Mouse (Mus musculus) induced T-regulatory cell, adult 2 months (primary cell): ENCODE measurements around the gene P4ha2.

Experiments used
- DNase-seq: peaks from one replicate; pipeline ENCODE4 v3.0.0-alpha.2; 2012; ENCODE audit warnings: low read depth

P4ha2 gene

DNA sequence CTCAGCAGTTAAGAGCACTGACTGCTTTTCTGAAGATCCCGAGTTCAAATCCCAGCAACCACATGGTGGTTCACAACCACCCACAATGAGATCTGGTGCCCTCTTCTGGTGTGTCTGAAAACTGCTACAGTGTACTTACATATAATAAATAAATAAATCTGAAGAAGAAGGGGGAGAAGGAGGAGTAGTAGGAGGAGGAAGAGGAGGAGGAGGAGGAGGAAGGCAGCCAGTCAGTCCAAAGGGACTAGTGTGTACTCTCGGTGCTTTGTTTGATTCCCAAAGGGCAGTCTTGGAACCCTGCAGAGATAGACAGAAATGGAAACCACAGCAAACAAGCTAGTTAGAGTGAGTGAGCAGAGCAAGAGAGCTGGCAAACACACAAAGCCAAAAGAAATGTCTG, 40.3 kb downstream of the P4ha2 start:
- DNase-seq = peak; percentile 64

DNA sequence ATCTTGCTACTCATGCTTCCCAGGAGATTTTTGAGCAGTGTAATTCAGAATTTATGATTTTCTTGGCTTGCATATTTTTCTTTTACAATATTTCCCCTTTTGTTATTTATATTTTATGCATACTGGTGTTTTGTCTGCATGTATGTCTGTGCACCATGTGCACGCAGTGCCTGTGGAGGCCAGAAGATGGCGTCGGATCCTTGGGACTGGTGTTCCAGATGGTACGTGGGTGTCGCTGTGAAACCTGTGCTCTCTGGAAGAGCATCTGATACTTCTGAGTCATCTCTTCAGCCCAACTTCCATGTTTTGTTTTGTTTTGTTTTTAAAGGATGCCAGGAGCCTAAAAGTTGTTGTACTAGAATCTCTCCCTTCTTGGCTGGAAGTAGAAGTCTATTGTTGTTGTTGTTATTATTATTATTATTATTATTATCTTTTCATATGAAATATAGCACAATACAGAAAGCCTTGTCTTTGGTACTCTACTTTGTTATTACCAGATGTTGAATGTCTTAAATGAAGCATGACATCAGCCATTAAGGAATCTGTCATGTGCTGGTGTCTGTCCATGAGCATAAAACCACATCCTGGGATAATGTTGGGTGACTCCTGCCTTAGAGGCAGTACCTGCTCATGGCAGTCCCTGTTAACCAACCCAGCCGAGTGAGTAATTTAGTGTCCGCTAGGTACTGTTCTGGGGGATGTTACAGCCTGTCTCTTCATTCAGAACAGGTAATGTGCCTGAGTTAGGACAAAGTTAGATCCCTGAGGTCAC, 41.5 kb downstream of the P4ha2 start:
- no peak for DNase-seq

DNA sequence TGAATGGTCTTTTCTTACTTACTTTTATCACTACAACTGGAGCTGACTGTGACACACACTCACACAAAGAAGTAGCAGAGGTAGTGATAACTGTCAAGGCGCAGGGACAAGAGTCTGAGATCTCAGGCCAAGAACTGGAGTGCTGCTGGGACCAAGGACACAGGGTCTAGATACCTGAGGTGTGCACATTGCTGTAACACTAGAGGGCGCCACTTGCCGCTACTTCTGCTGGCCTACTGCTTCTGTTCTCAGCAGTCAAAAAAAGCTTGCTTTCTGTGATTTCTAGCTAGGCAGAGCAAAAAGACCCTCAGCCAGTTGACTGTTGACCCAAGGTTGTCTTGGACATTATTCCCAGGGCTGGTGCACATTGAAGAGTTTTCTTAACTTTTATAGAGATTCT, 45.0 kb downstream of the P4ha2 start:
- DNase-seq = peak; percentile 79

DNA sequence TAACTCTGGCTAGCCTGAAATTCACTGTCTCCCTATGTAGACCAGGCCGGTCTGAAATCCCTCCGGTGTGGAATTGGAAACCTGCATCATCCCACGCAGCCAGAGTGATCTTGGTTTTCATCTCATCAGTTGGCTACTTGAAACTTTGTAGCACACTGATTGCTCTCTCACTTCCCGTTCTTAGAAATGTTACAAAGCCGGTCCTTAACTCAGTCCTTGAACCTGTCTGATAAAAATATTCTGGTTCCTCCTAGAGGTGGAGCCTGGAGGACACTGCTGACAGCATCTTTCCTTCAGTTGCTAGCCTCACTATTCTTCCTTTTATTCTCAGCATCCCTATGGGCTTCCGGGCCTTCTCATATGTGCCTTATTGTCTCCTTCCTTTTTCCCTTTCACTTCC, 46.1 kb downstream of the P4ha2 start:
- DNase-seq = no peak

DNA sequence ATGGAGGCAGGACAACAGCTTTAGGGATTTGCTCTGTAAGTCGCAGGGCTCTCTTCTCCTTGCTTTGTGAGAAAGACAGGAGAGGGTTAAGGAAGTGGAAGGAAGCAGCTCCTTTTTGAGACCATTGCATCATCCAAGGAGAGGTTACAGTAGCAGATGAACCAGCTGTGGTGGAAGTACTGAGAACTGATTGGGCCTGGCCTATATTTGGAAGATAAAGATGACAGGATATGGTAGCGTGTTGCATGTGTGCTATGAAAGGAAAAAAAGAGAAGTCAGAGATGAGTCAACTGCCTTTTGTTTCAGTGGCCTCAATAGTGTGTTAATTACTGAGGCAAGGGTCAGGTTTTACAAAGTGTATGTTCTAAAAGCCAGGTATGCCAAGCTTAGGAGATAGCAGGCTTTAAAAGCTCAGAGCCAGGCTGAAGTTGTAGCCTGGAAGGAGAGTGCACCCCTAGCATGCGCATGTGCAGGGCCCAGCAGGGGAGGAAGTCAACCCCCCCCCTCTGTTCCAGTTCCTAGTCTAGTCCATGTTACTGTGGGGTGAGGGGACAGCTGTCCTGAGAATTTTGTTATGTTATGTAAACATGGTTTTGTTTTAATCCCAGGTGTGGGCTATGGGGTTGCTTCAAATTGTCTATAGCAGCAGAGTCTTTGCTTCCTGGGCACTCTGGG, 50.0 kb downstream of the P4ha2 start:
- DNase-seq = no peak

DNA sequence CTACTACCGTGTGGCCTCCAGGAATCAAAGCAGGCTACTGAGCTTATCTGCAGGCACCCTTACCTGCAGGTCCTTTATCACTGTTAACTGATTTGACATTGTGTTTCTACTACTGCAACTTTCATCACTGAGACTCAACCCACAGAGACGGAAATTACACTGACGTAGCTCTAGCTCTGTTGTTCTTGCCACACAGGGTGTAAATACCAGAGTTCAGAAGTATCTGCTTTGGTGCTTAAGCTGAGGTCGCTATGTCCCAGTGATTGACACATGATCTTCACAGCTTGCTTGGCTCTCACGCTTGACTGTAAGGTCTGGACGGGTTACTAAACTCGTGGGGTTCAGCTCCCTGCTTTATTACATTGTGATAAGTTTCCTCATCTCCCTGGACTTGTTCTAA, 51.2 kb downstream of the P4ha2 start:
- peak; percentile 59 for DNase-seq

DNA sequence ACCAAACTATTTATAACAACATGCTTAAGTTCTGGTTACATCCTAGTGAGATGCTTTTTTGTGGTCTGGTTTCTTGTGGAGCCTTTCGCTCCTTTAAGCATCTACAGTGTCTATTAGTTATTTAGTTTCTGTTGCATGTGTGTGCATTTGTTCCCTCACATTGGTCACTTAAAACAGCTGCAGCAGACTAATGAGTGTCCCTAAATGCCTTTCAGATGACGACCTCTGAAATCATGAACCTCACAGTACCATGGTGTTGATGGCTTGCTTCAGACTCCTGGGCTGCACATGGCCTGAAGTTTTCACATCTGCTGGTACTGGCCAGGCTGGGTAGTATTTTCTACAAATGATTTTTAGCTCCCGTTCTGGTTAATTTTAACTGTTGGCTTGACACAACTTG, 53.1 kb downstream of the P4ha2 start:
- DNase-seq = no peak

DNA sequence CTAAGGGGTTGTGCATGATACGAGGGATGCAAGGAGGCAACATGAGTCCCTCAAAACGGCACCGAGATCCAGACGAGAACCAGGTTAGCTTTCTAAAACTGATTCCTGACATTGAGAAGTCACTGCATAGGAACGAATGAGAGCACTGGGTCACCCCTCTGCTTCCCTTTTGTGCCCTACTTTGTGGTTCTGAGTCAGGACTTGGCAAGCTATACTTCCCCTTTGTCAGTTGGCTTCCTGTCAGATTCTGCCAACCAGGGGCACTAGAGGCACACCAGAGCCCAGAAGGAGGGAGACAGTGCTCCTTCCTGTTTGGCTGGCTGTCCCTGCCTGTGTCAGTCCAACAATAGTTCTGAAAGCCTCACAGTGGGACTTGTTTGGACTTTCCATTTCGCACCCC, 56.0 kb downstream of the P4ha2 start:
- DNase-seq = peak; percentile 57

DNA sequence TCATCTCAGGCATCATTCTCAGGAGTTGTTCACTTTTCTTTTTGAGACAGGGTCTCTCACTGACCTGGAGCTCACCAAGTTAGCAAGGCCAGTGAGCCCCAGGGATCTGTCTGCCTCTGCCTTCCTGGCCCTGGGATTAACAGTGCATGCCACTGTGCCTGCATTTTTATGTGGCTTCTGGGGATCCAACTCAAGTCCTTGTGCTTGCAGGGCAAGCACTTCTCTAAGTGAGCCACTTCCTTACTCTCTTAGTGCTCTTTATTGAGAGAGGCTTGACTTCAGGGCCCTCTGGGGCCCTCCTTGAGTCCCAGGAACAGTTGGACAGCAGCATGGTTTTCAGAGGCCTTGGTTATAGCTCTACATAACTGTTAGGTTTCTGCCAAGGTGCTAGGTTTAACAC, 56.6 kb downstream of the P4ha2 start:
- no peak for DNase-seq

DNA sequence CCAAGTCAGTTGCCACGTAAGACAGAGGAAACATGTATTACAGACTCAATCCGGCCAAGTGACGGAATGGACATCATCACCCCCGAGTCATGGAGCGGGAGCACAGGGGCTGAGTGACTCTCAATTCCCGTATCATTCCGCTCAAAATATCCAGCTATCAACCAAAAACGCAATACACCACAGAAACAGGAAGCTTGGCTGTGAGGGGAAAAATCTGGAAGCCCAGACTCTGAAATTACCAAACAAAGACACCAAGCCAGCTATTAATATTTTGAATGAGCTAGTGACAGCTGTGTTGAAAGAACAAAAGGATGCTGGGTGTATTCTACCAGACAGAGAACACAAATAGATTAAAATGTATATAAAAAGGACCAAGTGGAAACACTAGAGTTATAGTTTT, 57.7 kb downstream of the P4ha2 start:
- DNase-seq = no peak

DNA sequence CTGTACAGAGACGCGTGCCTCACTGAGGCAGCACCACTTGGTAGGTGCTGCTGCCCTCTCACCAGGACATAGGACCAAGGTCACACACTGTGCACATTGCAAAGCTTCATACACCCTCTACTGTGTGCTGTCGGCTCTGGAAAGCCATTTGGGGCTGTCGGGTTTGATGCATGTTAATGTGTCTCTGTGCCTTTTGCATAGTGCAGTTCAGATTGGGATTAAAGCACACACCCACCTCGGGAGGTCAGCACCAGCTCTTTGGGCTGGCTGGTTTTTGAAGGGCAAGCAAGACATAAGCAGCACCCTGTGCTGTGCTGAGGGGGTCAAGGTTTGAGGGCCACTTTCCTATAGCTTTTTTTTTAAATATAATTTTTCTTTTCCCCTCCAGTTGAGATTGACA, 60.5 kb downstream of the P4ha2 start:
- no peak for DNase-seq

DNA sequence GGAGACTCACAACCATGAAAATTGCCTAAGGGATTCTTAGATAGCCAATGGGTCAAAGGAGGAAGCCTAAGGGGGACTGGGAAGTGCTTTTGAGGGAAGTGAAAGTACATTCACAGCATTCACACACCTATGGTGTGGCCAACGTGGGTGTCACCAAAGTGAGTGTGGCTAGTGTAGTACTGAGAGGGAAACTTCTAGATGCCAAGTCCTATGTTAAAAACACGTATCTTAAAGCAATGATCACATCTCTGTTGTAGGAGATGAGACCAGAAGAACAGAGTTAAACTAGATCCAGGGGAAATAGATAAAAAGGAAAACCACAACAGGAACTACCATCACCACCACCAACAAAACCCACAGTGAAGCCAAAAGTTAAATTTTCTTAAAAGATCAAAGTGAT, 61.0 kb downstream of the P4ha2 start:
- DNase-seq = no peak

DNA sequence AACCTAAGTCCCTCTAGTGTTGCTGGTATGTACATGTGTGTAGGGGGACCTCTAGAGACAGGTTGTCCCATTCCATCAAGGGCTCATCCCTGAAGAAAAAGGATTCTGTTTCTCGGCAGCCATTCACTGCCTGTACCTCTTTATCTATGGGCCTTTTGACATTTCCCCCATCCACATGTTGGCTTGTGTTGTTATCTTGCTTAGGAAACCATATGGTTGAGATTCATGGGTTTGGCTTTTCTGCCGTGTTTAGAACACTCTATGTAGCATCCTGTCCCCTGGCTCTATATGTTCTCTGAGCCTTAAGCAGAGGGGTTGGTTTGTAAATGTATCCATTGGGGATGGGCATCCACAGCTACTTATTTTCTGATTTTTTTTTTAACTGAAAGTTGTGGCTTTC, 61.6 kb downstream of the P4ha2 start:
- DNase-seq = no peak

DNA sequence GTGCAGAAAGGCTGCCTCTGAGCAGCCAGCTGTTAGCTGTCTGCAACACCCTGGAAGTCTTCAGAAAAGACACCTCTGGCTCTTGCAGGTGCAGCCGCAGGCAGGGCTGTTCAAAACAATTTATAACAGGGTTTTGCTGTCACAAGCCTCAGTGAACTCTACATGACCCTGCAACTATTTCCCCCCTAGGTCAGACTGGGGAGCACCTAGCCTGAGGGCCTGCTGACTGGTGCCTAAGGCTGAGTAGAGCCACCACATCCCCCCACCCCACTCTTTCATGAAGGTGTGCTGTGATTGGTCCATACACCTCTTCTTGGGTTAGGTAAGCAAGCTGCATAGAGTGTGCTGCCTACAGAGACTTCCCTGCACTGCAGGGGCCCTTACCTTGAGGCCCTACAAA, 63.1 kb downstream of the P4ha2 start:
- DNase-seq = no peak

DNA sequence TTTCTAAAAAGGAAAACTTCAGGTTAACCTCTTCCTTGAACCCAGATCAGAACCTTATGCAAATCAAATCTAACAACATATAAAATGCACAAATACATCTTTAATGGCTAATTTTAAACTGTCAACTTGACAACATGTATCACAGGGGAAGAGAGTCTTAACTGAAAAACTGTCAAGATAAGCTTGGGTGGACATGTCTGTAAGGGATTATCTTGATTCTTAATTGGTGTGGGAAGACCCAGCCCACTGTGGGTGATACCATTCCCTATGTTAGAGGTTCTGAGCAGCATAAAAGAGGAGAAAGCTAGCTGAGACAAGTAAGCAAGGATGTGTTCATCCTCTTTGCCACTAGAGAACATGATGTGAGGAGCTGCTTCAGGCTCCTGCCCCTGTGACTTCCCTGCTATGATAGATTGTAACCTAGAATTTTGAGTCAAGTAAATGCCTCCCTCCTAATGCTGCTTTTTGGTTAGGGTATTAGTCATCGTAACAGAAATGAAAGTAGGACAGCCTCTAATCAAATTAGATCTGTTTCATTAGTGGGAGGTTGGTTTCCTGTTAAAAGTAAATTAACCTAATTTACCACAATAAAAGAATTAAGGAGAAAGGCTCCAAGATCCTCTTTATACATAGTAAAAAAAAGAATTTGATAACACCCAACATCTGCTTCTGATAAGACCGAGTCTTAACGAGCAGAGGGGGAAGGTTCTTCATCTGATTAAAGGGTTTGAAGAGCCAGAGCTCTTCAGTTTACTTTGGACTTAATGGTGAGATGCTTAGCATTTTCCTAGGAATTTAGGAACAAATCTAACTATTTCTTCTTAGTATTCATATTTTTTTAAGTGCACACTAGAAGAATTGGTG, 69.8 kb downstream of the P4ha2 start:
- DNase-seq = no peak

DNA sequence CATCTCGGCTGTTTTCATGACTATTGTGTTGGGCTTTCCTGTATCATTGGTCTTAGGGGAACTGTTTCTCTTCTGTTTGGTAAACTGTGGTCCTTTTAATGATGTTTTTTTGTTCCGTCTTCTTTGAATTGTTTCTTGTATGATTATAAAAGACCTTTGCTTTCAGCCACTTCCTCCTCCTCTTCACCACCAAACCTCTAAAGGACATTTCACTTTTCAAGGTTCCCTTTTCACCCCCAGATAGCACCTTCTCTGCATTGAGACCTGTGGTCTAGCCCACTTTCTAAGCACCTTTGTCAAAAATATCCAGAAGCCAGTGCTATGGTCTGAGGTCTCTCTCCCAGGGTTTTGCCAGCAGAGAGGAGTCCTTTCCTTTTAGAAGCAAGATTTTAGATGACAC, 71.3 kb downstream of the P4ha2 start:
- no peak for DNase-seq

DNA sequence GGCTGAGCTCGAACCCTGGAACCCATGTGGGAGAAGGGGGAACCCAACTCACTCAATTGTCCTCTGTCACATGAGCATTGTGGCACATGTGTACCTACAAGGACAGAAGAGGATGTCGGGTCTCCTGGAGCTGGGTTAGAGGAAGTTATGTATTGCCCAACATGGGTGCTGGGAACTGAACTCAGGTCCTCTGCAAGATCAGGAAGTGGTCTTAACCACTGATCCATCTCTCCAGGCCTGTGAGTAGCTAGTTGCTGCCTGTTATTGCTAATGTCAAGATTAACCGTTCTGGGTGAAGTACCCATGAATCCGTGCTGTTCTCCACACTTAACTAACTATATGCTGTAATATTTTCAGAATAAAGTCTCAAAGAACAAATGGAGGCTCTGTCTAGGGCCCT, 74.3 kb downstream of the P4ha2 start:
- DNase-seq = no peak

DNA sequence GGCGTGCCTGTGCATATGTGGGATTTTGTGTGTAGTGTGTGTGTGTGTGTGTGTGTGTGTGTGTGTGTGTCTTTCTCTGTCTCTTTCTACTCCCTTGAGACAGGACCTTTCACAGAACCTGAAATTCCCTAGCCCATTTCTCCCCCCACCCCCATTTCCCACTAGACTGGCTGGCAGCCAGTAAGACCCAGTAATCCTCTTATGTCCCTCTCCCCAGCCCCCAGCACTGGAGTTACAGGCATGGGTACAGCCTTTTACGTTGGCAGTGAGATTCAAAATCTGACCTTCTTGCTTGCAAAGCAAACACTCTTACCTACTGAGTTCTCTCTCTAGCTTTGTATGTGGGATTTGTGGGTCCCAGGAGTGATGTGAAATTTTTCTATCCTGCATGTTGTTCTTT, 75.0 kb downstream of the P4ha2 start:
- no peak for DNase-seq
